Mouse (Mus musculus) erythroblast, embryonic 14.5 days (primary cell): ENCODE measurements around the gene Olfr790.

ENCODE experiments used
- GATA1 ChIP-seq: IDR thresholded peaks from 2 replicates; pipeline ENCODE4 v1.6.1; 2012; ENCODE audit warnings: low read length, inconsistent platforms, mixed read lengths
- TAL1 ChIP-seq: IDR thresholded peaks from 3 replicates; pipeline ENCODE4 v1.6.1; 2012; ENCODE audit warnings: low read length, inconsistent platforms, mixed read lengths

DNA sequence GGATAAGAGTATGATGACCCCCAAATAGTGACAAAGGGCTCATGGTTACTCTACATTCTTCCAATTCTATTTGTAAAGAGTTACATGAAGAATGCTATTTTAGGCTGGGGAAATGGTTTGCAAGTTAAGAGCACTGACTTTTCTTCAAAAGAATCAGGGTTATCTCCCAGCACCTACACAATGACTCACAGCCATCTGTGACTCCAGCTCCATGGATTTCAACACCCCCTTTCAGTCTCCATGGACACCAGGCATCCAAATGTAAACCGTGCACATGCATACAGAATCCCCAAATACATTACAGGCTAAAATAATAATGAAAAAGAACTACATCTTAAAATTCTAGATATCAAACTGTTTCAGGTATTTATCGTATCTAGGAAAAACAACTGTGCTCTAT is 8.2 kb upstream of the Olfr790 start:
- TF ChIP-seq GATA1: no peak
- TF ChIP-seq TAL1: no peak
